Mouse (Mus musculus) cerebellum, adult 2 months (tissue): ENCODE measurements around the gene Vwa8. TPM values are rescaled to one million over a fixed set of nuclear protein-coding genes. Genes with fewer than 3 reads are reported as not detected.
A peak's percentile ranks its signal among the peaks of the same experiment; 100 is the strongest.

ENCODE experiments used
- DNase-seq, 2 experiments: peaks; one replicate each; pipeline ENCODE4 v3.0.0; 2021
- H3K27ac ChIP-seq: fragments of 200-500 bp; 2 replicates; pipeline ENCODE4 v1.5.1; 2012; ENCODE audit warnings: low read length, control low read depth, inconsistent platforms; ENCODE audit not compliant: insufficient read depth
- H3K27me3 ChIP-seq: fragments of 200-500 bp; 2 replicates; pipeline ENCODE4 v1.6.1; 2012; ENCODE audit warnings: inconsistent platforms, mild to moderate bottlenecking, low read length, moderate library complexity; ENCODE audit not compliant: control insufficient read depth, insufficient read depth
- H3K4me1 ChIP-seq: fragments of 200-500 bp; 2 replicates; pipeline ENCODE4 v1.6.1; 2011; ENCODE audit warnings: low read length; ENCODE audit not compliant: control insufficient read depth, insufficient read depth
- H3K4me3 ChIP-seq: fragments of 200-500 bp; replicated peaks from 2 replicates; pipeline ENCODE3; 2011; ENCODE audit warnings: mild to moderate bottlenecking, low read depth, low read length, control low read depth; ENCODE audit not compliant: insufficient read depth
- CTCF ChIP-seq: fragments of 200-500 bp; IDR thresholded peaks from 2 replicates; pipeline ENCODE4 v1.5.1; 2011; ENCODE audit warnings: low read depth, mild to moderate bottlenecking, control low read depth, low read length, moderate library complexity, borderline replicate concordance; ENCODE audit not compliant: insufficient read depth
- POLR2A ChIP-seq: fragments of 200-500 bp; IDR thresholded peaks from 2 replicates; pipeline ENCODE4 v1.6.1; 2011; ENCODE audit warnings: low read length, control low read depth, borderline replicate concordance; ENCODE audit not compliant: insufficient read depth
- WGBS: fragments of 180-500 bp; shearing (Covaris S2); methylation state at CpG from one replicate; pipeline ENCODE4 v1.1.7; 2018; 5-methylcytosine and 5-hydroxymethylcytosine counted together
- polyA plus RNA-seq: library from polyadenylated mRNA; depleted of rRNA; stranded (reverse); fragments of >200 nt; gene quantifications from 2 replicates; pipeline ENCODE4 v1.2.3, GENCODE M21; 2012

Gene Vwa8
- polyA plus RNA-seq, 1 experiment: 46.7 TPM

- Histone ChIP-seq H3K4me3 (no peak overlapping the region), H3K27ac (no peak overlapping the region), H3K4me1 (peaks cover 13% of the 10 kb centered on the region), H3K27me3 (no peaks in the 10 kb centered on the region)
- TF ChIP-seq CTCF (peak; percentile 14; the same call in 1 of the 2 replicates), POLR2A (no peak)
- peak; percentile 51 to 62 for DNase-seq
- 43% methylated on average over 5 of the region's 5 CpGs for WGBS
Observed at GRCm38 (mm10) chr14:79124643-79125042, 275.8 kb downstream of the Vwa8 start.

GRCm38 (mm10) chr14:79126176-79126575 lies 277.3 kb downstream of the Vwa8 start:
- peak; percentile 51 to 63 for DNase-seq
- no peak for TF ChIP-seq CTCF
- TF ChIP-seq POLR2A: no peak
- Histone ChIP-seq H3K27ac (peak overlapping the region; percentile 51; the same call in 1 of the 2 replicates), H3K4me3 (no peak overlapping the region), H3K4me1 (peaks cover 13% of the 10 kb centered on the region), H3K27me3 (no peaks in the 10 kb centered on the region)
- 39% methylated on average over 5 of the region's 5 CpGs for WGBS

GRCm38 (mm10) chr14:79134891-79135334 lies 286.1 kb downstream of the Vwa8 start:
- TF ChIP-seq POLR2A (no peak), CTCF (peak; percentile 68)
- 39% methylated on average over 7 of the region's 7 CpGs for WGBS
- Histone ChIP-seq H3K4me1 (peaks cover 5% of the 10 kb centered on the region), H3K27ac (no peak overlapping the region), H3K27me3 (no peaks in the 10 kb centered on the region), H3K4me3 (no peak overlapping the region)
- DNase-seq: peak in 1 of 2 experiments; percentile 42

- TF ChIP-seq CTCF (no peak), POLR2A (no peak)
- Histone ChIP-seq H3K27me3 (no peaks in the 10 kb centered on the region), H3K4me3 (no peak overlapping the region), H3K4me1 (peaks cover 10% of the 10 kb centered on the region), H3K27ac (no peak overlapping the region)
- no peak for DNase-seq
- 89% methylated on average over 7 of the region's 7 CpGs for WGBS
Observed at GRCm38 (mm10) chr14:79135441-79135840, 286.6 kb downstream of the Vwa8 start.

- no peaks in the 10 kb centered on the region for H3K27me3 ChIP-seq
- WGBS: 94% methylated on average over 3 of the region's 3 CpGs
Observed at GRCm38 (mm10) chr14:79136585-79136984, 287.7 kb downstream of the Vwa8 start.

GRCm38 (mm10) chr14:79137100-79137499 lies 288.2 kb downstream of the Vwa8 start:
- no peak overlapping the region for H3K27ac ChIP-seq
- TF ChIP-seq POLR2A (no peak), CTCF (no peak)
- DNase-seq: no peak
- H3K27me3 ChIP-seq: no peaks in the 10 kb centered on the region
- 94% methylated on average over 8 of the region's 8 CpGs for WGBS
- H3K4me1 ChIP-seq: peaks cover 25% of the 10 kb centered on the region
- no peak overlapping the region for H3K4me3 ChIP-seq

More at GRCm38 (mm10) chr14:79136585-79136984, 287.7 kb downstream of the Vwa8 start:
- DNase-seq: no peak
- Histone ChIP-seq H3K4me3 (no peak overlapping the region), H3K27ac (no peak overlapping the region), H3K4me1 (peaks cover 22% of the 10 kb centered on the region)
- TF ChIP-seq CTCF (no peak), POLR2A (no peak)

GRCm38 (mm10) chr14:79139096-79139651 lies 290.3 kb downstream of the Vwa8 start:
- Histone ChIP-seq H3K4me3 (no peak overlapping the region), H3K27ac (no peak overlapping the region), H3K4me1 (peaks cover 43% of the 10 kb centered on the region), H3K27me3 (no peaks in the 10 kb centered on the region)
- WGBS: 94% methylated on average over 6 of the region's 6 CpGs
- TF ChIP-seq CTCF (peak; percentile 27; the same call in 1 of the 2 replicates), POLR2A (no peak)
- DNase-seq: no peak

GRCm38 (mm10) chr14:79139918-79140825 lies 291.3 kb downstream of the Vwa8 start:
- TF ChIP-seq POLR2A (0 out of 2 replicates have a peak, but pooled peaks have one; percentile 13), CTCF (no peak)
- Histone ChIP-seq H3K27ac (peak overlapping the region; percentile 73), H3K4me3 (no peak overlapping the region), H3K27me3 (no peaks in the 10 kb centered on the region), H3K4me1 (peaks cover 48% of the 10 kb centered on the region)
- DNase-seq: peak; percentile 56 to 67
- WGBS: 19% methylated on average over 19 of the region's 19 CpGs
